Mouse (Mus musculus) liver, postnatal 0 days (tissue): ENCODE measurements around the gene Eif2b4.

ENCODE experiments used
- CTCF ChIP-seq: sonication (generic); IDR thresholded peaks from 2 replicates; pipeline ENCODE4 v1.5.1; 2016; ENCODE audit warnings: antibody characterized with exemption, low read depth
- EP300 ChIP-seq: IDR thresholded peaks from 2 replicates; pipeline ENCODE4 v1.6.1; 2016; ENCODE audit warnings: antibody characterized with exemption, low read depth, mild to moderate bottlenecking

DNA sequence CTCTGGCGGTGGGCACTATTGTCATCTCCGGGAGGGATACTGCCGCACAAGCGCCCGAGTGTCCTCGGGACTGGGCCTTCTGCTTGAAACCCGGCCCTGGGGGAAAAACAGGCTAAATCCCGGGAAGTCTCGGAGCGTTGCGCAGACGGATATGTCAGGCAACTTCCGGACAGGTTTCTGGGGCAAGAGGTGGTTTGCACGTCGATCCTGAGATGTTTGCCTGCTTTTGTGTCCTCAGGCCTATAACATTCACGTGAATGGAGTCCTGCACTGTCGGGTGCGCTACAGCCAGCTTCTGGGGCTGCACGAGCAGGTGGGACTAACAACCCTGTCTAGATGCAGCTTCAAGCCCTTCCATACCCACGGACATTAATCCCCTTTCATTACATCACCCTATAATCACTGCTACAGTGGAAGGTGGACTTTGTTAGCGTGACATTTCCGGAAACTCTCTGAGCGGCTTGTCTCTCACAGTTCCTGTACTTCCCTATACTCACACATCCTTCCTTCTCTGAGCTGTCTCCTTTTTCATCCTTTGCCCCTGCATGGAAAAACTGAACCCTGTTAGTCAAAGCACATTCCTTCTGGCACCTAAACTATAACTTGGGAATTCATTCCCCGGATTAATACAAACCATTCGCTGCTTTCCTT lies 526 bp upstream of the Eif2b4 start:
- TF ChIP-seq CTCF = no peak
- TF ChIP-seq EP300 = no peak
